Mouse (Mus musculus): ENCODE measurements around the gene Ifitm3. TPM values are rescaled to one million over a fixed set of nuclear protein-coding genes. Genes with fewer than 3 reads are reported as not detected.
"Not testable (repeated sequence)": the region's sequence is repeated elsewhere in the genome, so short reads cannot be mapped to it uniquely, and the experiment has no call there.

Ifitm3 gene
- polyA plus RNA-seq, 1 experiment from 2014 or later, result 596 TPM

DNA sequence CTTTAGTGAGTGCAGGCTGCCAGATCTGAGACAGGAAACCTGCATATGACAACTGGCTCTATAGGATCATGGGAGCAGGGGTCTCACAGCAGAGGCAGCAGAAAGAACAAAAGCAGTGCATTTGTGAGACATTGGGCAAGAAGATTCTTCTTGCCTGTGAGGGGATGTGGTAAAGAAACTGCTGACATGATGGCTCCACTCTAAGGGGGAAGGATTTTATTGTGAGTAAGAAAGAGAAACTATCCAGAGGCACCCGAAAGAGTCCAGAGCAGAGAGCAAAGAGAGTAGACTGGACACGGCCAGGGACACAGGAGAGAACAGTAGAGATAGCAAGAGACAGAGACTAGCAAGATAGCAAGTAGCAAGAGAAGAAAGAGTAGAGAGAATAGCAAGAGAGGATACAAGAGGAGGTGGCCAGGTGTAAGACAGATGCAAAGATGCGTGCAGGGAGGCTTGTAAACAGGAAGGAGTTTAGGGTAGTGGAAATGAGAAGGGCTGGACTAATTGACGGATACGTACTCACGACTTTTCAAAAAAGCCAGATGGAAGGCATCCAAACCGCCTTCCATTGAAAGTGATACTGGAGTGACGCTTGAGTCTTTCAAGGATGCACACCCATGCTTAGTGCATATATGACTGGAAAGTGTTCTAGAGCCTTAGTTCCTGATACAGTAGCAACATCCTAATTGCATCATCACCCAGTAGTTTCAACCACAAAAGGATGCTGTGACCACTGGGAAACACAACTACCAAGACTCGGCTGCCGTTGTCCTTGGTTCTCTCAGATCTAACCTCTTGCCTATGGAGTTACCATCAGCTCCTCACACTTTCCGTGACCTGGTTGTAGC is 11.5 kb downstream of the Ifitm3 start:
- Histone ChIP-seq H3K79me2 (ENCODE audit: inconsistent target) (no peaks in the 10 kb centered on the region), H3K27ac (peak overlapping the region; percentile 77), H3K36me3 (ENCODE audit: inconsistent target) (no peaks in the 10 kb centered on the region), H3K4me3 (ENCODE audit: inconsistent target) (peak overlapping the region; percentile 25; the same call in 1 of the 2 replicates)
- under 1% methylated on average over 11 of the region's 11 CpGs for WGBS (ENCODE audit: missing documents)

DNA sequence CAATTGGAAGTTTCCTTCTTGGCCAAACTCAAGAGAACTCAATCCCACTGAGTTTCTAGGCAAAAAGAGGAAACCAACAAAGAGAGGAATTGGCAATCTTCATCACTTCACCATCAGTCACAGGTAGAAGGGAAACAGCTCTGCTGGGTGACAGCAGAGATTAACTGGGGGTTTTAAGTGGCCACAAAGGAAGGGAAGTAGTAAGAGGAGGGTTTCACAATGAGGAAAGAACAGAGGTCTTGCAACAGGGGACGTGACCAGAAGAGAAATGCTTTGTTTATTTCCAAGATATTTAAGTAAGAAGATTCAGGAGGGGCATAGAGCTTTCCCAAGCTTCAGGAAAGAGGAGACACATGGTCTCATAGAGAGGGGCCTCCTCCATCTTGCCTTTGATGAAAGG is 12.8 kb downstream of the Ifitm3 start:
- Histone ChIP-seq H3K36me3 (ENCODE audit: inconsistent target) (no peaks in the 10 kb centered on the region), H3K4me3 (ENCODE audit: inconsistent target) (no peak overlapping the region), H3K27ac (peak overlapping the region; percentile 77), H3K79me2 (ENCODE audit: inconsistent target) (no peaks in the 10 kb centered on the region)
- 0% methylated on average over 1 of the region's 1 CpGs for WGBS (ENCODE audit: missing documents)

DNA sequence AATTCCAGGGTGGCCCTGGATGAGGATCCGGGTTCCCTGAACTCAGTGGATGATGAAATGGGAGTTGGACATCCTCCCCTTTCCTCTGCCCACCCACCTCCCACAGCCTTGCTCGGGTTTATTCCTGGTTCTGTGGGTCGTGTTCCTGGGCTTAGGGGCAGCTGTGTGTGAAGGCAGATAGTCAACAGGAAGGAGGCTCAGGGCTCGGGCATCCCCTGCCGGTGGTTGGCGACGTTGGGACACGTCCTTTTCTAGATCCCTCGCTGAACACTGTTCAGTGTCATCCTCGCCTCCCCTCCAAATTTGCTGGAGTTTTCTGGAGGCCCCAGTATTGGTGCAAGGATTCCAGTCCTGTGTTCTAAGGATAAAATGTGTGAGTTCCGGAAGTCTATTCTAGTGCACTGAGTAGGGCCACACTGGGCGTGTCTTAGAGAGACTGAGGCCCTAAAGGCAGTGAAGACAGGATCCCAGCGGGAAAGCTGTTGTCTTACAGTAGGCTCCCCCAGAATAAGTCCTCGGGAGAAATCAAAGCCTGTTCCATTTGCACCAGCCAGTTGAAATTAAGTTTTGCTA is 19.4 kb downstream of the Ifitm3 start:
- Histone ChIP-seq H3K79me2 (ENCODE audit: inconsistent target) (no peaks in the 10 kb centered on the region), H3K4me3 (ENCODE audit: inconsistent target) (no peak overlapping the region), H3K36me3 (ENCODE audit: inconsistent target) (no peaks in the 10 kb centered on the region), H3K27ac (peak overlapping the region; percentile 19; the same call in 1 of the 2 replicates)
- WGBS (ENCODE audit: missing documents), result 34% methylated on average over 13 of the region's 14 CpGs

DNA sequence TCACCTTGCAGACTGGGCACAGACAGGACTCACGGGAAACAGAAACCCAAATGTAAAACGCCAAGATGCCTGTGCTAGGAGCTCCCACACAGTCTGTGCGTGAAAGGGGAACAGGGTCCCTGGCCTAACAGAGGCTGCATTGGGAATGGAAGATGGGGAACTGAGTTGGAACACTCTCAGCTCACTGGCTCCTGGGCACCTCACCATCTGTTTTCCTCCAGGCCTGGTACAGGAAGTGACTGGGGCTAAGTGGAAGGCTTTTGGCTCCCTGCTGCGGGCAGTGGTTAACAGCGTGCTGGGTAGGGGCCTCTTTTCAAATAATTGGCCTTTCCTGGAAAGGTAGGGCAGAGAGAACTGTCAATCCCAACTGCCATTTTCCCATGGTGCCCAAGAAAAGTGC is 19.9 kb downstream of the Ifitm3 start:
- H3K27ac ChIP-seq, result peak overlapping the region; percentile 19; the same call in 1 of the 2 replicates

GRCm38 (mm10) chr7:140990185-140990584 is 20.4 kb downstream of the Ifitm3 start:
- Histone ChIP-seq H3K79me2 (ENCODE audit: inconsistent target) (no peaks in the 10 kb centered on the region), H3K27ac (0 out of 2 replicates have a peak overlapping the region, but pooled peaks have one; percentile 19), H3K4me3 (ENCODE audit: inconsistent target) (no peak overlapping the region), H3K36me3 (ENCODE audit: inconsistent target) (no peaks in the 10 kb centered on the region)
- WGBS (ENCODE audit: missing documents), result 15% methylated on average over 6 of the region's 6 CpGs

More for the DNA sequence above, 19.9 kb downstream of the Ifitm3 start:
- Histone ChIP-seq H3K4me3 (ENCODE audit: inconsistent target) (no peak overlapping the region), H3K79me2 (ENCODE audit: inconsistent target) (no peaks in the 10 kb centered on the region), H3K36me3 (ENCODE audit: inconsistent target) (no peaks in the 10 kb centered on the region)
- WGBS (ENCODE audit: missing documents), result 19% methylated on average over 5 of the region's 5 CpGs

DNA sequence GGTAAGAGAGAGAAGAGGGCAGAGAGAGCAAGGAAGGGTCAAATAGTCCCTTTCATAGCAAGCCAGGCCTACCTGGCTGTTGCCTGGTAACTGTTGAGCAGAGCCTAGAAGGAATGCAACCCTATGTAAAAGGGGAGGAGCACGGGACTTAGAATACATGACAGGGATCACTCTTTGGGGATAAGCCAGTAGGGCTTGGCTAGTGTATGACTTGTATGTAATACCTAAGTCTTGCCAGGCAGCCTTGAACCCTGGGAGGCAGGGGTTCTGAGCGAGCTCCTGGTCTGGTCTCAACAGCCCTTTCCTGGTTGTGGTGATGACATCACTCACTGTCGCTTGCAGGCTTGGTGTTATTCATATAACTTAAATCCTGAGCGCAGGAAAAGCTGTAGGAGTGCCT is 21.5 kb downstream of the Ifitm3 start:
- H3K36me3 ChIP-seq (ENCODE audit: inconsistent target), result no peaks in the 10 kb centered on the region
- no peak overlapping the region for H3K27ac ChIP-seq
- WGBS (ENCODE audit: missing documents), result 92% methylated on average over 4 of the region's 4 CpGs
- H3K4me3 ChIP-seq (ENCODE audit: inconsistent target), result no peak overlapping the region
- no peaks in the 10 kb centered on the region for H3K79me2 ChIP-seq (ENCODE audit: inconsistent target)

GRCm38 (mm10) chr7:140987182-140988138 is 23.1 kb downstream of the Ifitm3 start:
- 43% methylated on average over 17 of the region's 17 CpGs for WGBS (ENCODE audit: missing documents)
- Histone ChIP-seq H3K79me2 (ENCODE audit: inconsistent target) (no peaks in the 10 kb centered on the region), H3K4me3 (ENCODE audit: inconsistent target) (no peak overlapping the region), H3K36me3 (ENCODE audit: inconsistent target) (no peaks in the 10 kb centered on the region), H3K27ac (no peak overlapping the region)

DNA sequence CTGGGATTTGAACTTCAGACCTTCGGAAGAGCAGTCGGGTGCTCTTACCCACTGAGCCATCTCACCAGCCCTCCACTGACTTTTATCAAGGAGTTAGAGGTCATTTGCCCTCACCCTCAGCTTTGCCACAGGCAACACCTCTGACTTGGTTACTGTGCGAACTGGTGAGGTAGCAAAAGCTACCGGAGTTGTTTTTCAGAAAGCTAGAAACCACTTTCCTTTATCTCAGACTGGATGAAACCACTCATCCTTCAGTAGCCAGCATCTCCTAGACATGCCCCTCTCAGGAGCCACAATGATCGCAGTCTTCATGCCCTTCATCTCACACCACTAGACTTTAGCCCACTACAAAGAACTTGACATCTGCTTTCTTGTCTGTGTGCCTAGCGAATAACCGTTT is 27.6 kb downstream of the Ifitm3 start:
- WGBS (ENCODE audit: missing documents), result 93% methylated on average over 5 of the region's 7 CpGs
- no peaks in the 10 kb centered on the region for H3K36me3 ChIP-seq (ENCODE audit: inconsistent target)
- H3K4me3 ChIP-seq (ENCODE audit: inconsistent target), result no peak overlapping the region
- H3K79me2 ChIP-seq (ENCODE audit: inconsistent target), result no peaks in the 10 kb centered on the region
- H3K27ac ChIP-seq, result no peak overlapping the region

DNA sequence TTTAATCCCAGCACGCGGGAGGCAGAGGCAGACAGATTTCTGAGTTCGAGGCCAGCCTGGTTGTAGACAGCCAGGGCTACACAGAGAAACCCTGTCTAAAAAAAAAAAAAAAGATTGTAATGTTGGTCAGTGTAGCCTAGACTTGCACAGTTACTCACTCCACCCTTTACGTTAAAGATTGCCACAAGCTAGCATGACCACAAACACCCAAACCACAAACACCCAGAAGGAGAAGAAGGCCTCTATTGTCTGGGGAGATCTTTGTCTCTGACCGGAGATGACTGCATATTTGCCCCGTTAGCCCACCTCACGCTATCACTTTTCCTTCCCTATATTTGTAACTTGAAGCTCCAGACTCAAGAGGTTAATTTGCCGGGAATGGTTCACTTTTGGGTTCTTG is 28.9 kb downstream of the Ifitm3 start:
- Histone ChIP-seq H3K4me3 (ENCODE audit: inconsistent target) (no peak overlapping the region), H3K27ac (peak overlapping the region; percentile 37), H3K36me3 (ENCODE audit: inconsistent target) (no peaks in the 10 kb centered on the region), H3K79me2 (ENCODE audit: inconsistent target) (no peaks in the 10 kb centered on the region)
- 15% methylated on average over 7 of the region's 8 CpGs for WGBS (ENCODE audit: missing documents)

GRCm38 (mm10) chr7:140976720-140977119 is 33.9 kb downstream of the Ifitm3 start:
- not testable (repeated sequence) for H3K4me3 ChIP-seq (ENCODE audit: inconsistent target); H3K27ac ChIP-seq
- WGBS (ENCODE audit: missing documents), result 76% methylated on average over 8 of the region's 9 CpGs

GRCm38 (mm10) chr7:140975465-140975864 is 35.1 kb downstream of the Ifitm3 start:
- no peak overlapping the region for H3K27ac ChIP-seq
- no peaks in the 10 kb centered on the region for H3K79me2 ChIP-seq (ENCODE audit: inconsistent target)
- WGBS (ENCODE audit: missing documents), result 83% methylated on average over 3 of the region's 3 CpGs
- H3K36me3 ChIP-seq (ENCODE audit: inconsistent target), result no peaks in the 10 kb centered on the region
- H3K4me3 ChIP-seq (ENCODE audit: inconsistent target), result no peak overlapping the region

More at GRCm38 (mm10) chr7:140976720-140977119, 33.9 kb downstream of the Ifitm3 start:
- H3K79me2 ChIP-seq (ENCODE audit: inconsistent target); H3K36me3 ChIP-seq (ENCODE audit: inconsistent target): not testable (repeated sequence)

DNA sequence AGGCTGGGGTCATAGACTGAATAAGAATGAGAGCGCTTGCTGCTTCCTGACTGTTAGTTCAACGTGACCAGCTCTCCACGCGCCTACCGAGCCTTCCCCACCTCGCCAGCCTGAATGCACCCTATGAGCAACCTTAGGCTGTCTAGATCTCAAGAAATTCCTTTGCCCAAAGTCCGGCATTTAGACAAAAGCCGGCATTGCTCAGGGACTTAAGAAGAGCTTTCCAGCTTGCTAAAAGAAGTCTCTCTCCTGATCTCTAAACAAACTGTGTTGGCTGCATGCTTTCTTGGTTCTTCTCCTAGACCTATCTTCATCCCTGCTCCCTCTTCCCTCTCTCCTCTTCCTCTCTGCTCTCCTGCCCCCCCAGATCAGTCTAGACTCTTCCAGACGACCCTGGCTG is 35.6 kb downstream of the Ifitm3 start:
- 45% methylated on average over 9 of the region's 9 CpGs for WGBS (ENCODE audit: missing documents)
- Histone ChIP-seq H3K36me3 (ENCODE audit: inconsistent target) (no peaks in the 10 kb centered on the region), H3K79me2 (ENCODE audit: inconsistent target) (no peaks in the 10 kb centered on the region), H3K27ac (no peak overlapping the region), H3K4me3 (ENCODE audit: inconsistent target) (no peak overlapping the region)

DNA sequence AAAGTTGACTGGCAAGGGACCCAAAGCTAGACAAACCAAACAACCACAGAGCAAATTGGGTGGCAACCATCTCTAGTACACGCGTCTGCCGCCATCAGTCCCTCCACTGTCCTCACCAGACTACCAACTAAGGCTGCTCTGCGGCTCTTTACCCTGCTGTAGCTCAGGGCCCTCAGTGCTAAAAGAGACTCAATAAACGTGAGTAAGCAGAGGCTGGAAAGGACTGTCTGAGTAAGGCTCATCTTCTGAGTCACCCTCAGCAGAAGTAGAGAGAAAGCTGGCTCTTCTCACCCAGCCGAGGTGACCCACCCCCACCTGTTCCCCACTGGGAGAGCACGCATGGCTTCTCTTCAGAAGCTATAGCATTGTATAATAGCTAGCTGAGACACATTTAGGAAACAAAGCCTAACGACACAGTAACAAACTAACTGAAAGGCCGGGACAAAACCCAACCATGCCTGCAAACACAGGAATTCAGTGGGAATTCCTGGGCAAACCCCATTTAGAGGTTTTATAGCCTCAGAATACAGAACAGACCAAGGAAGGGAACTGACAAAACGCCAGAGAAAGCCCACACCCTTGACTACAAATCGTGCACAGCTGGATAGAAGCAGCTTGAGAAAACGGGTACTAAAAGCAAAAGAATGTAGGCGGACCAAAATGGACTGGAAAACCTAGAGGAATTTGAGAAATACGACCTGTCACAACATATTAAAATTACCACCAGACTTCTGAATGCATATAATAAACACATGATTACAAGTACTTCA is 37.0 kb downstream of the Ifitm3 start:
- Histone ChIP-seq H3K27ac (no peak overlapping the region), H3K36me3 (ENCODE audit: inconsistent target) (no peaks in the 10 kb centered on the region), H3K4me3 (ENCODE audit: inconsistent target) (no peak overlapping the region), H3K79me2 (ENCODE audit: inconsistent target) (no peaks in the 10 kb centered on the region)
- 72% methylated on average over 14 of the region's 14 CpGs for WGBS (ENCODE audit: missing documents)
